Mouse (Mus musculus) erythroblast, embryonic 14.5 days (primary cell): ENCODE data around the gene Raver1. TPM values are rescaled to one million over a fixed set of nuclear protein-coding genes. Genes with fewer than 3 reads are reported as not detected.

ENCODE experiments used
- H3K27me3 ChIP-seq: 2 replicates; pipeline ENCODE4 v1.6.1; 2012; ENCODE audit warnings: inconsistent platforms; ENCODE audit not compliant: control insufficient read depth
- H3K36me3 ChIP-seq: 2 replicates; pipeline ENCODE4 v1.6.1; 2012; ENCODE audit warnings: mild to moderate bottlenecking, inconsistent platforms; ENCODE audit not compliant: control insufficient read depth
- H3K4me1 ChIP-seq: 2 replicates; pipeline ENCODE4 v1.6.1; 2012; ENCODE audit warnings: inconsistent platforms; ENCODE audit not compliant: control insufficient read depth
- H3K4me3 ChIP-seq: replicated peaks from 2 replicates; pipeline ENCODE3; 2012; ENCODE audit warnings: moderate library complexity, mild to moderate bottlenecking, inconsistent platforms
- H3K9me3 ChIP-seq: 2 replicates; pipeline ENCODE4 v1.6.1; 2012; ENCODE audit warnings: low read length, inconsistent platforms, mixed read lengths; ENCODE audit not compliant: control insufficient read depth
- GATA1 ChIP-seq: IDR thresholded peaks from 2 replicates; pipeline ENCODE4 v1.6.1; 2012; ENCODE audit warnings: low read length, inconsistent platforms, mixed read lengths
- TAL1 ChIP-seq: IDR thresholded peaks from 3 replicates; pipeline ENCODE4 v1.6.1; 2012; ENCODE audit warnings: low read length, inconsistent platforms, mixed read lengths
- polyA plus RNA-seq: library from polyadenylated mRNA; stranded (reverse); fragments of >175 nt; gene quantifications from 2 replicates; pipeline ENCODE4 v1.2.3, GENCODE M21; 2012

Raver1 gene
- polyA plus RNA-seq, 1 experiment = 9.3 TPM

- TF ChIP-seq GATA1 (no peak), TAL1 (no peak)
- Histone ChIP-seq H3K4me3 (peak overlapping the region; percentile 85), H3K9me3 (no peaks in the 10 kb centered on the region), H3K36me3 (peaks cover 74% of the 10 kb centered on the region), H3K4me1 (peaks cover 68% of the 10 kb centered on the region), H3K27me3 (no peaks in the 10 kb centered on the region)
Observed at GRCm38 (mm10) chr9:21090537-21090936, 1.3 kb downstream of the Raver1 start.

- Histone ChIP-seq H3K4me3 (no peak overlapping the region), H3K4me1 (peaks cover 50% of the 10 kb centered on the region), H3K27me3 (no peaks in the 10 kb centered on the region), H3K36me3 (peaks cover 99% of the 10 kb centered on the region), H3K9me3 (no peaks in the 10 kb centered on the region)
- TF ChIP-seq GATA1 (no peak), TAL1 (no peak)
Observed at GRCm38 (mm10) chr9:21083324-21083723, 8.5 kb downstream of the Raver1 start.

- TF ChIP-seq GATA1 = no peak
- TF ChIP-seq TAL1 = no peak
- no peak overlapping the region for H3K4me3 ChIP-seq
Observed at GRCm38 (mm10) chr9:21081127-21081526, 10.7 kb downstream of the Raver1 start.

GRCm38 (mm10) chr9:21075625-21076024 lies 16.2 kb downstream of the Raver1 start:
- no peak for TF ChIP-seq TAL1
- TF ChIP-seq GATA1 = no peak
- Histone ChIP-seq H3K4me1 (peaks cover 33% of the 10 kb centered on the region), H3K27me3 (no peaks in the 10 kb centered on the region), H3K4me3 (no peak overlapping the region), H3K36me3 (peaks cover 84% of the 10 kb centered on the region), H3K9me3 (no peaks in the 10 kb centered on the region)

More at GRCm38 (mm10) chr9:21081127-21081526, 10.7 kb downstream of the Raver1 start:
- Histone ChIP-seq H3K27me3 (no peaks in the 10 kb centered on the region), H3K36me3 (peaks cover 99% of the 10 kb centered on the region), H3K4me1 (peaks cover 36% of the 10 kb centered on the region), H3K9me3 (no peaks in the 10 kb centered on the region)

GRCm38 (mm10) chr9:21074173-21074572 lies 17.6 kb downstream of the Raver1 start:
- Histone ChIP-seq H3K4me1 (peaks cover 36% of the 10 kb centered on the region), H3K27me3 (no peaks in the 10 kb centered on the region), H3K9me3 (no peaks in the 10 kb centered on the region), H3K36me3 (peaks cover 77% of the 10 kb centered on the region), H3K4me3 (no peak overlapping the region)
- TF ChIP-seq TAL1 (no peak), GATA1 (no peak)

- TF ChIP-seq TAL1 = no peak
- no peak for TF ChIP-seq GATA1
- peak within 1 kb of the TSS; percentile 66 for H3K4me3 ChIP-seq
- H3K4me1 ChIP-seq = peaks cover 36% of the 10 kb centered on the region
- H3K9me3 ChIP-seq = no peaks in the 10 kb centered on the region
- peaks cover 67% of the 10 kb centered on the region for H3K36me3 ChIP-seq
- no peaks in the 10 kb centered on the region for H3K27me3 ChIP-seq
Observed at GRCm38 (mm10) chr9:21073044-21073840, 18.6 kb downstream of the Raver1 start, which contains the start of the genes Gm49373 and Fdx1l. TSS of gene Gm49373 (minus strand) at chr9:21073096. TSS of gene Fdx1l (minus strand) at chr9:21073614.

- Histone ChIP-seq H3K36me3 (peaks cover 67% of the 10 kb centered on the region), H3K4me1 (peaks cover 36% of the 10 kb centered on the region), H3K9me3 (no peaks in the 10 kb centered on the region), H3K27me3 (no peaks in the 10 kb centered on the region), H3K4me3 (peak overlapping the region; percentile 66)
- TF ChIP-seq GATA1 (no peak), TAL1 (no peak)
Observed at GRCm38 (mm10) chr9:21072641-21073040, 19.2 kb downstream of the Raver1 start.

- TF ChIP-seq GATA1 = no peak
- TF ChIP-seq TAL1 = no peak
- peaks cover 67% of the 10 kb centered on the region for H3K36me3 ChIP-seq
- peaks cover 16% of the 10 kb centered on the region for H3K4me1 ChIP-seq
- no peaks in the 10 kb centered on the region for H3K27me3 ChIP-seq
- no peak within 1 kb of the TSS for H3K4me3 ChIP-seq
- no peaks in the 10 kb centered on the region for H3K9me3 ChIP-seq
Observed at GRCm38 (mm10) chr9:21067006-21067684, 24.7 kb downstream of the Raver1 start, which contains the start of gene Zglp1. TSS of gene Zglp1 (minus strand) at chr9:21067093.

GRCm38 (mm10) chr9:21062928-21063327 lies 28.9 kb downstream of the Raver1 start:
- Histone ChIP-seq H3K9me3 (no peaks in the 10 kb centered on the region), H3K27me3 (no peaks in the 10 kb centered on the region), H3K4me3 (no peak overlapping the region), H3K4me1 (peaks cover 4% of the 10 kb centered on the region), H3K36me3 (peaks cover 48% of the 10 kb centered on the region)
- TF ChIP-seq TAL1 (no peak), GATA1 (no peak)
